Mouse (Mus musculus): ENCODE data around the gene Prap1. TPM values are rescaled to one million over a fixed set of nuclear protein-coding genes. Genes with fewer than 3 reads are reported as not detected.

Gene Prap1
- polyA plus RNA-seq, 1 experiment from 2014 or later: 0.28 TPM

DNA sequence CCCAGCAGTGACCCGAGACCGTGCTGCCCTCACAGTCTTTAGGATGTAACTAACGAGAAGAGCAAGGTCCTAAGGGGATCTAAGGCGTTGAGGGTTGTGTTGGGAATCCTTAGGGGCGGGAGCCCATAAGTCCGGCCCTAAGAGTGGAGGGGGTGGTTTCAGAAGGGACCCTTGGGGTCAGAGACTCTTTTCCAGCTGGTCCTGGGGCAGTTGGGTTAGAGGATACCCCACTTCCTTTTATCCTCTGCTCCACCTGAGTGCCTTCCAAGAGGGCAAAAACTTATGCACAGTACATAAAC is 31.4 kb upstream of the Prap1 start:
- Histone ChIP-seq H3K27ac (replicated peaks) (no peak overlapping the region), H3K9ac (no peak overlapping the region), H3K27me3 (peaks cover 82% of the 10 kb centered on the region), H3K9me3 (replicated peaks) (0 out of 2 replicates have a peak, but pooled peaks cover 3% of the 10 kb centered on the region), H3K36me3 (no peaks in the 10 kb centered on the region), H3K4me2 (replicated peaks) (peak overlapping the region; percentile 86), H3K4me3 (replicated peaks) (peak overlapping the region; percentile 41), H3K4me1 (peaks cover 28% of the 10 kb centered on the region)
- ATAC-seq (ENCODE audit: insufficient number of reproducible peaks, low FRiP score, low TSS enrichment, low read depth): no peak
- WGBS: 6% methylated on average over 6 of the region's 6 CpGs

DNA sequence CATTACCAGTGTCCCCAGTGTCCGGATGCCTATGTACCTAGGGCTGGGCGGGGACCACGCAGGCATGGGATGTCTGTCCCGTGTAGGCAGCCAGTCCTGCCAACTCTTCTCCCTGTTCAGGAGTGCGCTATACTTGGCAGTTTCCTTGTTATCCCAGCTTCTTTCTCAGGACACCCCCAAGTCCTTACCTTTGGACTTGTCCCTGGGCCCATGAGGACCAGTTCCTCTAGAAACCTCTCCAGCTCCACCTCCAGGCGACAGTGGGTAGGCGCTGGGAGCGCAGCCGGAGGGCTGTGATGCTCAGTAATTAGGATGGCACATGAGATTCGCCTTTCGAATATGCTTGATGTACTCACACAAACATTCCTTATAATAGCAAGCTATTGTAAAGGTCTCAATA is 30.9 kb upstream of the Prap1 start:
- no peaks in the 10 kb centered on the region for H3K36me3 ChIP-seq
- peaks cover 77% of the 10 kb centered on the region for H3K27me3 ChIP-seq
- H3K9ac ChIP-seq: no peak overlapping the region
- peaks cover 27% of the 10 kb centered on the region for H3K4me1 ChIP-seq
- 20% methylated on average over 11 of the region's 11 CpGs for WGBS
- ATAC-seq (ENCODE audit: insufficient number of reproducible peaks, low FRiP score, low TSS enrichment, low read depth): 0 out of 2 replicates have a peak, but pooled peaks have one; percentile 12
- 0 out of 2 replicates have a peak, but pooled peaks cover 4% of the 10 kb centered on the region for H3K9me3 ChIP-seq (replicated peaks)
- no peak overlapping the region for H3K4me2 ChIP-seq (replicated peaks)
- no peak overlapping the region for H3K4me3 ChIP-seq (replicated peaks)
- no peak overlapping the region for H3K27ac ChIP-seq (replicated peaks)

- H3K4me1 ChIP-seq: peaks cover 19% of the 10 kb centered on the region
- no peak overlapping the region for H3K4me2 ChIP-seq (replicated peaks)
- H3K27ac ChIP-seq (replicated peaks): no peak overlapping the region
- no peak for ATAC-seq (ENCODE audit: insufficient number of reproducible peaks, low FRiP score, low TSS enrichment, low read depth)
- peaks cover 69% of the 10 kb centered on the region for H3K27me3 ChIP-seq
- H3K9ac ChIP-seq: no peak overlapping the region
- 19% methylated on average over 7 of the region's 7 CpGs for WGBS
- H3K9me3 ChIP-seq (replicated peaks): 0 out of 2 replicates have a peak, but pooled peaks cover 4% of the 10 kb centered on the region
- no peaks in the 10 kb centered on the region for H3K36me3 ChIP-seq
- no peak overlapping the region for H3K4me3 ChIP-seq (replicated peaks)
Measured at GRCm38 (mm10) chr7:140063092-140063491, 30.1 kb upstream of the Prap1 start.

GRCm38 (mm10) chr7:140067397-140067796 is 25.8 kb upstream of the Prap1 start:
- Histone ChIP-seq H3K4me1 (0 out of 2 replicates have a peak, but pooled peaks cover 5% of the 10 kb centered on the region), H3K27ac (replicated peaks) (no peak overlapping the region), H3K36me3 (no peaks in the 10 kb centered on the region), H3K4me2 (replicated peaks) (no peak overlapping the region), H3K4me3 (replicated peaks) (no peak overlapping the region), H3K9ac (no peak overlapping the region), H3K27me3 (peaks cover 48% of the 10 kb centered on the region), H3K9me3 (replicated peaks) (0 out of 2 replicates have a peak, but pooled peaks cover 4% of the 10 kb centered on the region)
- ATAC-seq (ENCODE audit: insufficient number of reproducible peaks, low FRiP score, low TSS enrichment, low read depth): no peak
- 51% methylated on average over 6 of the region's 6 CpGs for WGBS

- 0 out of 2 replicates have a peak, but pooled peaks cover 4% of the 10 kb centered on the region for H3K9me3 ChIP-seq (replicated peaks)
- peak overlapping the region; percentile 45 for H3K4me2 ChIP-seq (replicated peaks)
- H3K36me3 ChIP-seq: no peaks in the 10 kb centered on the region
- 35% methylated on average over 39 of the region's 39 CpGs for WGBS
- H3K4me1 ChIP-seq: 0 out of 2 replicates have a peak, but pooled peaks cover 5% of the 10 kb centered on the region
- H3K4me3 ChIP-seq (replicated peaks): peak overlapping the region; percentile 33
- no peak overlapping the region for H3K27ac ChIP-seq (replicated peaks)
- H3K9ac ChIP-seq: no peak overlapping the region
- ATAC-seq (ENCODE audit: insufficient number of reproducible peaks, low FRiP score, low TSS enrichment, low read depth): no peak
- peaks cover 38% of the 10 kb centered on the region for H3K27me3 ChIP-seq
Measured at GRCm38 (mm10) chr7:140070042-140070711, 23.0 kb upstream of the Prap1 start.

DNA sequence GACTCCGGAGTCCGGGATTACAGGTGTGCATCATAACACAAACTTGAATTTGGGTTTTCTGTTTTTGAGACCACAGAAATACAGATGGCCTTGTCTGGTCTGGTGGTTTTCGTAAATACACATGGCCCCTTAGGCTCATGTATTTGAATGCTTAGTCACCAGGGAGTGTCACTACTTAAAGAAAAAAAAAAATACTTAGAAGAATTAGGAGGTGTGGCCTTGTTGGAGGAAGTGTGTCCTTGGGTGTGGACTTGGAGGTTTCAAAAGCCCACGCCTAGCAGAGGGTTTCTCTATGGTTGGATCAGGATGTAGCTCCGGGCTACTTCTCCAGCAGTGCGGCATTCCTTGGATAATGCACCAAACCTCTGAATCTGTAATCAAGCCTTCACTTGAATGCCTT is 15.5 kb upstream of the Prap1 start:
- Histone ChIP-seq H3K4me2 (replicated peaks) (no peak overlapping the region), H3K36me3 (no peaks in the 10 kb centered on the region), H3K9ac (no peak overlapping the region), H3K9me3 (replicated peaks) (no peaks in the 10 kb centered on the region), H3K4me3 (replicated peaks) (no peak overlapping the region), H3K27me3 (peaks cover 46% of the 10 kb centered on the region), H3K27ac (replicated peaks) (no peak overlapping the region), H3K4me1 (peaks cover 20% of the 10 kb centered on the region)
- ATAC-seq (ENCODE audit: insufficient number of reproducible peaks, low FRiP score, low TSS enrichment, low read depth): no peak
- WGBS: 56% methylated on average over 6 of the region's 6 CpGs

GRCm38 (mm10) chr7:140078711-140079110 is 14.5 kb upstream of the Prap1 start:
- WGBS: 2% methylated on average over 5 of the region's 5 CpGs

DNA sequence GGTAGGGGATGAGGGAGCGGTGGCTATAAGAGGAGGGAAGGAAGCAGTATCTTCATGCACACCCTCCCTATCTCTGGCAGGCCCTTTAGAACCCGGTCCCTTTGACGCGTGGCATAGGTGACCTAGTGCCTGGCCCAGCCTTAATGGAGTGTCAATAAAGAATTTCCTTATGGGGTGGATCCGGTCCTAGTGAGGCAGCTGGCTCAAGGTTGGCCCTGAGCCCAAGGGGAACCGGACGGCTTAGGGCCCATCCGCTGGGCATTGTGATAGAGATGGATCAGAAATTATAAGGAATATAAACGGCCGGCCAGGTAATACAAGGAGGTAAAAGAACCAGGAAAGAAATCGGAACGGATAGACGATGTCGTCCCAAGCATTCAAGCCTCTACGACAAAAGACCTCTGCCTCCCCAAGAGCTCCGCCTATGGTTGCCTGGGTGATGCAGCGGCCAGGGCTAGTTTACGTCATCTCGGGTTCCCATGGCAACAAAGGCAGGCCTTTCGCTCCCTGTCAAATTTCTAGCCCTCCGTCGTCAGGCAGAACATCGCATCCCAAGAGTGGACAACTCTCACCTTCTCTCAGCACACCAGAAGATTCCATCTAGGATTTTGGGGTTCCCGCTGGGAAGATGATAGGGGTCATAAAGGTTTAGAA is 12.6 kb upstream of the Prap1 start:
- H3K9me3 ChIP-seq (replicated peaks): no peaks in the 10 kb centered on the region
- peak overlapping the region; percentile 26 for H3K4me3 ChIP-seq (replicated peaks)
- H3K27ac ChIP-seq (replicated peaks): no peak overlapping the region
- no peak overlapping the region for H3K9ac ChIP-seq
- H3K36me3 ChIP-seq: no peaks in the 10 kb centered on the region
- peak overlapping the region; percentile 44 for H3K4me2 ChIP-seq (replicated peaks)
- peaks cover 43% of the 10 kb centered on the region for H3K27me3 ChIP-seq
- peaks cover 20% of the 10 kb centered on the region for H3K4me1 ChIP-seq
- peak; percentile 58 for ATAC-seq (ENCODE audit: insufficient number of reproducible peaks, low FRiP score, low TSS enrichment, low read depth)
- 4% methylated on average over 24 of the region's 24 CpGs for WGBS

More at GRCm38 (mm10) chr7:140078711-140079110, 14.5 kb upstream of the Prap1 start:
- Histone ChIP-seq H3K4me2 (replicated peaks) (no peak overlapping the region), H3K4me3 (replicated peaks) (no peak overlapping the region), H3K9me3 (replicated peaks) (no peaks in the 10 kb centered on the region), H3K27me3 (peaks cover 45% of the 10 kb centered on the region), H3K4me1 (peaks cover 20% of the 10 kb centered on the region), H3K9ac (no peak overlapping the region), H3K36me3 (no peaks in the 10 kb centered on the region), H3K27ac (replicated peaks) (no peak overlapping the region)
- ATAC-seq (ENCODE audit: insufficient number of reproducible peaks, low FRiP score, low TSS enrichment, low read depth): no peak

- 0 out of 2 replicates have a peak, but pooled peaks have one; percentile 6 for ATAC-seq (ENCODE audit: insufficient number of reproducible peaks, low FRiP score, low TSS enrichment, low read depth)
- Histone ChIP-seq H3K27me3 (peaks cover 43% of the 10 kb centered on the region), H3K9ac (no peak overlapping the region), H3K36me3 (no peaks in the 10 kb centered on the region), H3K4me1 (peaks cover 20% of the 10 kb centered on the region), H3K9me3 (replicated peaks) (no peaks in the 10 kb centered on the region), H3K4me2 (replicated peaks) (no peak overlapping the region), H3K27ac (replicated peaks) (no peak overlapping the region), H3K4me3 (replicated peaks) (no peak overlapping the region)
- 18% methylated on average over 20 of the region's 20 CpGs for WGBS
Measured at GRCm38 (mm10) chr7:140081408-140082241, 11.6 kb upstream of the Prap1 start.

DNA sequence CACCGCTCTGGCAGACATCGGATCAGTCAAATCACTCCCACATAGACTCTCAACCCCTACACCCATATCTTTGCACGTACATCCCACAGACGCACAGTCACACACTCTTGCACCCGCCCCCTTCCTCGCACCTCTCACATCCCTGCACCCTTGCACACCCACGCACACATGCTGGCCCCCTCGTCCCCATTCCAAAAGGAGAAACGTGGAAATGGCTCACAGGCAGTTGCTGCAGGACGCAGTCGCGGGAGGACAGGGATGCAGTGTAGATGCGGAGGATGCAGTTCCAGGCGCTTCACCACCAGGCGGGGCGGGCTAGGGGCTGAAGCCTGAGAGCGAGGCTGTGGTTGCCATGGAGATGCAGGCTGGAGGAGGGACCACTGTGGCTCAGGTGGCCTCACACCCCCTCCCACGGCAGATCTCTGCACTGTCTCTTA is 10.9 kb upstream of the Prap1 start, which contains the start of gene Caly:
Caly (minus strand) TSS at position 307 of the 437 bp plus-strand sequence.
- Histone ChIP-seq H3K4me1 (peaks cover 20% of the 10 kb centered on the region), H3K4me2 (replicated peaks) (no peak within 1 kb of the TSS), H3K27ac (replicated peaks) (no peak within 1 kb of the TSS), H3K4me3 (replicated peaks) (no peak within 1 kb of the TSS), H3K9me3 (replicated peaks) (no peaks in the 10 kb centered on the region), H3K27me3 (peaks cover 43% of the 10 kb centered on the region), H3K9ac (no peak within 1 kb of the TSS), H3K36me3 (no peaks in the 10 kb centered on the region)
- WGBS: 6% methylated on average over 18 of the region's 18 CpGs
- peak; percentile 43; the same call in 1 of the 2 replicates for ATAC-seq (ENCODE audit: insufficient number of reproducible peaks, low FRiP score, low TSS enrichment, low read depth)

DNA sequence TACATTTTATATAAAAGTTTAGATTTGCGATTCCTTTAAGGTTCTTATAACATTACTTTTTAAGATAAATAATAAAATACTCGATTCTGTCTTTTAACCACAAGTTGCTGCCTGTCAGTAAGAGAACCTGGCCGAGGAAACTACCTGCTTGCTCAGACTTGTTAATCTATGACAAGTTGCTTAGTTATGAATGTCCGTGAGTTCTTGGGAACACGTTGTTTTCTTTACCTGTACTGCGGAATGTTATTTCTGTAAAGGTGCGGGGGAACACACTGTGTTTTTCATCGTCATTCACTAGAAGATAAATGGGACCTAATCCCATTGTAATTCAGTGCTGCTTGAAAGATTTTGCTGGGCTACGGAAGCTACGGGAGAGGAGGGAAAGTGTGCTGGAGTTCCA is 2.6 kb upstream of the Prap1 start:
- Histone ChIP-seq H3K4me1 (no peaks in the 10 kb centered on the region), H3K27ac (replicated peaks) (no peak overlapping the region), H3K27me3 (no peaks in the 10 kb centered on the region), H3K9me3 (replicated peaks) (no peaks in the 10 kb centered on the region), H3K36me3 (no peaks in the 10 kb centered on the region), H3K4me3 (replicated peaks) (no peak overlapping the region), H3K9ac (no peak overlapping the region), H3K4me2 (replicated peaks) (no peak overlapping the region)
- no peak for ATAC-seq (ENCODE audit: insufficient number of reproducible peaks, low FRiP score, low TSS enrichment, low read depth)
- 64% methylated on average over 10 of the region's 10 CpGs for WGBS
